Mouse (Mus musculus): ENCODE data around the gene Ap1g2. TPM values are rescaled to one million over a fixed set of nuclear protein-coding genes. Genes with fewer than 3 reads are reported as not detected.
A peak's percentile ranks its signal among the peaks of the same experiment; 100 is the strongest.

Gene Ap1g2
- polyA plus RNA-seq, 1 experiment from 2014 or later, result 8.4 TPM

DNA sequence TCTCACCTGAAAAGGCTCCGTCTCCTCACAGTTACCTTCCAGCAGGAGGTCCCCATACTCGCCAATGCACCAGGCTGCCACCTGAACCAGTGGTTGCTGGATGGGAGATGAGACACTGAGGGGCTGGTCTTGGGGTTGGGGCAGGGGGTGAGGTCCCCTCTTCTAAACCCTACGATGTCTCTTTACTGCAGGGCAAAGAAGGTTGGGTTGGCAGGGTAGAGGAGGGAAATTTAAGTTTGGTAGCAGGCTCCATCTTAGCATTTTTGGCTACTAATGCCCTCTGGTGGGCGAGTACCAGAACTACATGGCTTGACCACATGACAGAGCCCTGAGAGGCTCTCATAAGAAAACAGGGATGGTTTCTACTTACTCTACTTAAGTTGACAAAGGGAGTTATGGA is 4.8 kb downstream of the Ap1g2 start:
- DNase-seq (ENCODE audit: low spot score), result peak; percentile 70
- no peak overlapping the region for H3K9ac ChIP-seq (replicated peaks; ENCODE audit: low read length)

GRCm38 (mm10) chr14:55098067-55098466 is 8.3 kb downstream of the Ap1g2 start:
- Histone ChIP-seq H3K9me3 (replicated peaks; ENCODE audit: control insufficient read depth, low read length) (no peaks in the 10 kb centered on the region), H3K4me1 (ENCODE audit: control insufficient read depth, insufficient read depth, low read length) (no peaks in the 10 kb centered on the region), H3K4me2 (ENCODE audit: low read depth, low read length) (no peak overlapping the region), H3K27ac (replicated peaks; ENCODE audit: low read depth, low read length) (no peak overlapping the region), H3K9ac (replicated peaks; ENCODE audit: low read length) (no peak overlapping the region), H3K36me3 (replicated peaks; ENCODE audit: control insufficient read depth, insufficient read depth, low read depth, low read length) (no peaks in the 10 kb centered on the region), H3K4me3 (ENCODE audit: low read depth, low read length) (no peak overlapping the region), H3K27me3 (ENCODE audit: control insufficient read depth, insufficient read depth, low read length) (no peaks in the 10 kb centered on the region)
- DNase-seq (ENCODE audit: low spot score), result peak; percentile 62
- 67% methylated on average over 4 of the region's 4 CpGs for WGBS
- ATAC-seq (replicated peaks; ENCODE audit: insufficient number of reproducible peaks, low FRiP score, low TSS enrichment, low read depth), result no peak

More for the DNA sequence above, 4.8 kb downstream of the Ap1g2 start:
- Histone ChIP-seq H3K4me2 (ENCODE audit: low read depth, low read length) (no peak overlapping the region), H3K4me3 (ENCODE audit: low read depth, low read length) (no peak overlapping the region), H3K27me3 (ENCODE audit: control insufficient read depth, insufficient read depth, low read length) (no peaks in the 10 kb centered on the region), H3K4me1 (ENCODE audit: control insufficient read depth, insufficient read depth, low read length) (peaks cover 4% of the 10 kb centered on the region; the same call in 1 of the 2 replicates), H3K36me3 (replicated peaks; ENCODE audit: control insufficient read depth, insufficient read depth, low read depth, low read length) (no peaks in the 10 kb centered on the region), H3K9me3 (replicated peaks; ENCODE audit: control insufficient read depth, low read length) (no peaks in the 10 kb centered on the region), H3K27ac (replicated peaks; ENCODE audit: low read depth, low read length) (no peak overlapping the region)
- no peak for ATAC-seq (replicated peaks; ENCODE audit: insufficient number of reproducible peaks, low FRiP score, low TSS enrichment, low read depth)
- WGBS, result 56% methylated on average over 4 of the region's 4 CpGs

DNA sequence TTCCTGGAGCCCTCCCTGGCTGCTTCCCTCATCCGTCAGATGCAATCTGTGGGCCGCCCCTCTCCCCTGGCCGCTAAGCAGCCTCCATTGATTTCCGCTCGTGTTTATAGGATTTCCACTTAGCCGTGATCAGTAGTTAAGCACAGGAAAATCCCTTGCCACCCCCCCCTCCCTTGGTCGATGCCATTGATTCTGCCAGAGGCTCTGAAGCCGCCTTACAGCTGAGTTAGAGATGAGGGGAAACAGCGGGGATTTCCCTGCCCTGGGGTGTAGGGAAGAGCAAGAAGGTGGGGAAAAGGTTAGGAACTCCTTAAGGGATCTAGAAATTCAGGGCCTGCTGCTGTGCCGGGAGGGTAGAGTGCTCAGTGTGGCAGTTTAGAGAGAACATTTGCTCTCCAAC is 8.7 kb downstream of the Ap1g2 start:
- 64% methylated on average over 10 of the region's 10 CpGs for WGBS
- H3K9me3 ChIP-seq (replicated peaks; ENCODE audit: control insufficient read depth, low read length), result no peaks in the 10 kb centered on the region
- no peaks in the 10 kb centered on the region for H3K4me1 ChIP-seq (ENCODE audit: control insufficient read depth, insufficient read depth, low read length)
- H3K27ac ChIP-seq (replicated peaks; ENCODE audit: low read depth, low read length), result no peak overlapping the region
- no peak overlapping the region for H3K9ac ChIP-seq (replicated peaks; ENCODE audit: low read length)
- no peak for DNase-seq (ENCODE audit: low spot score)
- H3K4me3 ChIP-seq (ENCODE audit: low read depth, low read length), result no peak overlapping the region
- no peaks in the 10 kb centered on the region for H3K27me3 ChIP-seq (ENCODE audit: control insufficient read depth, insufficient read depth, low read length)
- H3K4me2 ChIP-seq (ENCODE audit: low read depth, low read length), result no peak overlapping the region
- H3K36me3 ChIP-seq (replicated peaks; ENCODE audit: control insufficient read depth, insufficient read depth, low read depth, low read length), result no peaks in the 10 kb centered on the region
- no peak for ATAC-seq (replicated peaks; ENCODE audit: insufficient number of reproducible peaks, low FRiP score, low TSS enrichment, low read depth)

DNA sequence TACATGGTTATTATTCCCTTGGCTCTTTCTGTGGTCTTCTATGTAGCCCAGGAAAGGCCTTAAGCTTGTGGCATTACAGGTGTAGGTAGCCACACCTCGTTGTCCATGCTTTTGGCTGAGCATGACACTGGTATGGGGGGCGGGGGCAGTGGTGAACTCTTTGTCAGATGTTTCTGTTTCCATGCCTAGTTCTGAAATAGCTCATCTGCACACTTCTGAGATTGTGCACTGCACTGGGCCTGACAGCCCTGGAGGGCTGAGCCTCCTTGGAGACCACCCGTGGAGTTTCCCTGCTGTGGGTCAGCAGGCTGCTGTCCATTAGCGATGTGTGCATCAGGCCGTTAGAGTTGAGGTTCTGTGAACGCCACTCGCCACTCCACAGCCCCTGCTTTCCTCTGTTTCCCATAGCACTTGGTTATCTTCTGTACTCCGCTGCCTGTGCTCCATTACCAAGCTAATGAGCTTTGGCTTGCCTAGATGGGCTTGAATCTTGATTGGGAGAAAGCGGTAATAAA is 9.8 kb downstream of the Ap1g2 start:
- Histone ChIP-seq H3K4me3 (ENCODE audit: low read depth, low read length) (no peak overlapping the region), H3K4me1 (ENCODE audit: control insufficient read depth, insufficient read depth, low read length) (no peaks in the 10 kb centered on the region), H3K9me3 (replicated peaks; ENCODE audit: control insufficient read depth, low read length) (no peaks in the 10 kb centered on the region), H3K36me3 (replicated peaks; ENCODE audit: control insufficient read depth, insufficient read depth, low read depth, low read length) (no peaks in the 10 kb centered on the region), H3K27me3 (ENCODE audit: control insufficient read depth, insufficient read depth, low read length) (no peaks in the 10 kb centered on the region), H3K27ac (replicated peaks; ENCODE audit: low read depth, low read length) (no peak overlapping the region), H3K4me2 (ENCODE audit: low read depth, low read length) (no peak overlapping the region), H3K9ac (replicated peaks; ENCODE audit: low read length) (peak overlapping the region; percentile 28)
- DNase-seq (ENCODE audit: low spot score) (no peak), ATAC-seq (replicated peaks; ENCODE audit: insufficient number of reproducible peaks, low FRiP score, low TSS enrichment, low read depth) (no peak)
- 55% methylated on average over 9 of the region's 9 CpGs for WGBS

- H3K4me1 ChIP-seq (ENCODE audit: control insufficient read depth, insufficient read depth, low read length), result 0 out of 2 replicates have a peak, but pooled peaks cover 2% of the 10 kb centered on the region
- H3K9ac ChIP-seq (replicated peaks; ENCODE audit: low read length), result no peak overlapping the region; the same call in 1 of the 2 replicates
- no peaks in the 10 kb centered on the region for H3K9me3 ChIP-seq (replicated peaks; ENCODE audit: control insufficient read depth, low read length)
- no peaks in the 10 kb centered on the region for H3K36me3 ChIP-seq (replicated peaks; ENCODE audit: control insufficient read depth, insufficient read depth, low read depth, low read length)
- DNase-seq (ENCODE audit: low spot score) (no peak), ATAC-seq (replicated peaks; ENCODE audit: insufficient number of reproducible peaks, low FRiP score, low TSS enrichment, low read depth) (no peak)
- peak overlapping the region; percentile 63; the same call in 1 of the 2 replicates for H3K4me3 ChIP-seq (ENCODE audit: low read depth, low read length)
- peak overlapping the region; percentile 61; the same call in 1 of the 2 replicates for H3K4me2 ChIP-seq (ENCODE audit: low read depth, low read length)
- WGBS, result 77% methylated on average over 12 of the region's 12 CpGs
- no peaks in the 10 kb centered on the region for H3K27me3 ChIP-seq (ENCODE audit: control insufficient read depth, insufficient read depth, low read length)
- no peak overlapping the region for H3K27ac ChIP-seq (replicated peaks; ENCODE audit: low read depth, low read length)
These were observed 10.7 kb downstream of the Ap1g2 start for GRCm38 (mm10) chr14:55095671-55096070.

DNA sequence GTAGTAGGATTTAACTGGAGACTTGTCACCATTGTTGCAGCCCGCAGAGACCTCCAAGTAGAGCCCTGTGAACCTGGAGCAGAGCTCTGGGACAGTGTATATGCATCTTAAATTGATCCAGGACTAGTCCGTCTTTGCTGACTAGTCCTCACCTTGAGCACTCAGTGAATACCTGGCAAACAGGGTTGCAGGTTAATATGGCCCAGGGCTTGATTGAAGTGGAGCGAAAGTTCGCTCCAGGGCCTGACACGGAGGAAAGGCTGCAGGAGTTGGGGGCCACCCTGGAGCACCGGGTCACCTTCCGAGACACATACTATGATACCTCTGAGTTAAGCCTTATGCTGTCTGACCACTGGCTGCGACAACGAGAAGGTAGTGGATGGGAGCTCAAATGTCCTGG is 11.1 kb downstream of the Ap1g2 start:
- ATAC-seq (replicated peaks; ENCODE audit: insufficient number of reproducible peaks, low FRiP score, low TSS enrichment, low read depth), result no peak
- Histone ChIP-seq H3K27ac (replicated peaks; ENCODE audit: low read depth, low read length) (no peak overlapping the region), H3K4me2 (ENCODE audit: low read depth, low read length) (peak overlapping the region; percentile 61), H3K9ac (replicated peaks; ENCODE audit: low read length) (peak overlapping the region; percentile 80), H3K36me3 (replicated peaks; ENCODE audit: control insufficient read depth, insufficient read depth, low read depth, low read length) (no peaks in the 10 kb centered on the region), H3K27me3 (ENCODE audit: control insufficient read depth, insufficient read depth, low read length) (no peaks in the 10 kb centered on the region), H3K4me3 (ENCODE audit: low read depth, low read length) (peak overlapping the region; percentile 63), H3K4me1 (ENCODE audit: control insufficient read depth, insufficient read depth, low read length) (0 out of 2 replicates have a peak, but pooled peaks cover 2% of the 10 kb centered on the region), H3K9me3 (replicated peaks; ENCODE audit: control insufficient read depth, low read length) (no peaks in the 10 kb centered on the region)
- WGBS, result 60% methylated on average over 9 of the region's 9 CpGs
- no peak for DNase-seq (ENCODE audit: low spot score)

GRCm38 (mm10) chr14:55094704-55095231 is 11.6 kb downstream of the Ap1g2 start, which contains the start of gene Thtpa:
TSS of gene Thtpa (plus strand) at chr14:55094784.
- WGBS, result under 1% methylated on average over 30 of the region's 30 CpGs
- Histone ChIP-seq H3K4me2 (ENCODE audit: low read depth, low read length) (peak within 1 kb of the TSS; percentile 61), H3K4me1 (ENCODE audit: control insufficient read depth, insufficient read depth, low read length) (0 out of 2 replicates have a peak, but pooled peaks cover 2% of the 10 kb centered on the region), H3K36me3 (replicated peaks; ENCODE audit: control insufficient read depth, insufficient read depth, low read depth, low read length) (no peaks in the 10 kb centered on the region), H3K27ac (replicated peaks; ENCODE audit: low read depth, low read length) (0 out of 2 replicates have a peak within 1 kb of the TSS, but pooled peaks have one; percentile 31), H3K4me3 (ENCODE audit: low read depth, low read length) (peak within 1 kb of the TSS; percentile 63), H3K9ac (replicated peaks; ENCODE audit: low read length) (peak within 1 kb of the TSS; percentile 80), H3K9me3 (replicated peaks; ENCODE audit: control insufficient read depth, low read length) (no peaks in the 10 kb centered on the region), H3K27me3 (ENCODE audit: control insufficient read depth, insufficient read depth, low read length) (no peaks in the 10 kb centered on the region)
- DNase-seq (ENCODE audit: low spot score), result peak; percentile 87
- peak; percentile 42 for ATAC-seq (replicated peaks; ENCODE audit: insufficient number of reproducible peaks, low FRiP score, low TSS enrichment, low read depth)

- Histone ChIP-seq H3K9ac (replicated peaks; ENCODE audit: low read length) (no peak overlapping the region), H3K36me3 (replicated peaks; ENCODE audit: control insufficient read depth, insufficient read depth, low read depth, low read length) (no peaks in the 10 kb centered on the region), H3K4me3 (ENCODE audit: low read depth, low read length) (no peak overlapping the region), H3K9me3 (replicated peaks; ENCODE audit: control insufficient read depth, low read length) (no peaks in the 10 kb centered on the region), H3K4me2 (ENCODE audit: low read depth, low read length) (no peak overlapping the region), H3K4me1 (ENCODE audit: control insufficient read depth, insufficient read depth, low read length) (0 out of 2 replicates have a peak, but pooled peaks cover 2% of the 10 kb centered on the region), H3K27ac (replicated peaks; ENCODE audit: low read depth, low read length) (no peak overlapping the region), H3K27me3 (ENCODE audit: control insufficient read depth, insufficient read depth, low read length) (no peaks in the 10 kb centered on the region)
- WGBS, result 29% methylated on average over 6 of the region's 6 CpGs
- DNase-seq (ENCODE audit: low spot score) (no peak), ATAC-seq (replicated peaks; ENCODE audit: insufficient number of reproducible peaks, low FRiP score, low TSS enrichment, low read depth) (no peak)
These were observed 12.5 kb downstream of the Ap1g2 start for GRCm38 (mm10) chr14:55093927-55094326.
